Mouse (Mus musculus) kidney, postnatal 0 days (tissue): ENCODE data around the gene Jsrp1. TPM values are rescaled to one million over a fixed set of nuclear protein-coding genes. Genes with fewer than 3 reads are reported as not detected.

ENCODE experiments used
- ATAC-seq: fragments of 200-750 bp; cut with Nextera tagmentation; replicated peaks from 2 replicates; pipeline ENCODE4 v1.8.0; 2017; ENCODE audit warnings: low read depth, moderate number of reproducible peaks, moderate TSS enrichment, moderate library complexity; ENCODE audit not compliant: low FRiP score
- DNase-seq: peaks from one replicate; pipeline ENCODE4 v3.0.0-alpha.2; 2016; ENCODE audit warnings: low spot score
- H3K27ac ChIP-seq: fragments of 300-500 bp; sonication (generic); 2 replicates; pipeline ENCODE4 v1.5.1; 2014; ENCODE audit warnings: mild to moderate bottlenecking
- H3K27me3 ChIP-seq: fragments of 300-500 bp; sonication (generic); 2 replicates; pipeline ENCODE4 v1.6.1; 2014; ENCODE audit warnings: low read length, mixed read lengths; ENCODE audit not compliant: insufficient read depth
- H3K36me3 ChIP-seq: fragments of 300-500 bp; sonication (generic); 2 replicates; pipeline ENCODE4 v1.6.1; 2014; ENCODE audit warnings: low read length, mixed read lengths; ENCODE audit not compliant: insufficient read depth
- H3K4me1 ChIP-seq: fragments of 300-500 bp; sonication (generic); replicated peaks from 2 replicates; pipeline ENCODE4 v1.6.1; 2014; ENCODE audit warnings: antibody characterized with exemption, low read length, mixed read lengths; ENCODE audit not compliant: insufficient read depth
- H3K4me2 ChIP-seq: fragments of 300-500 bp; sonication (generic); 2 replicates; pipeline ENCODE4 v1.6.1; 2014; ENCODE audit warnings: mild to moderate bottlenecking, low read length, moderate library complexity, mixed read lengths
- H3K4me3 ChIP-seq: fragments of 300-500 bp; sonication (generic); replicated peaks from 2 replicates; pipeline ENCODE4 v1.5.1; 2014; ENCODE audit warnings: low read depth, low read length
- H3K9ac ChIP-seq: fragments of 300-500 bp; sonication (generic); 2 replicates; pipeline ENCODE4 v1.6.1; 2014; ENCODE audit warnings: low read depth, low read length
- H3K9me3 ChIP-seq: fragments of 300-500 bp; sonication (generic); replicated peaks from 2 replicates; pipeline ENCODE4 v1.6.1; 2016; ENCODE audit warnings: low read length, inconsistent platforms, mixed read lengths
- CTCF ChIP-seq: IDR thresholded peaks from 2 replicates; pipeline ENCODE4 v1.5.1; 2016; ENCODE audit warnings: antibody characterized with exemption, low read depth, mild to moderate bottlenecking, moderate library complexity
- WGBS: fragments of 180-500 bp; shearing (Covaris S2); extraction: QIAGEN DNeasy Blood & Tissue Kit; methylation state at CpG from one replicate; pipeline ENCODE4 v1.1.7; 2014; 5-methylcytosine and 5-hydroxymethylcytosine counted together
- polyA plus RNA-seq: library from polyadenylated mRNA; unstranded; fragments of >200 nt; fragmentation: Nextera tagmentation; extraction: Ambion mirVana; gene quantifications from 2 replicates; pipeline ENCODE4 v1.2.1, GENCODE M21; 2015

Gene Jsrp1
- polyA plus RNA-seq, 1 experiment from 2014 or later = 4.6 TPM

- H3K36me3 ChIP-seq = peaks cover 35% of the 10 kb centered on the region
- peak; percentile 72 for ATAC-seq
- peak overlapping the region; percentile 92 for H3K4me2 ChIP-seq
- 2% methylated on average over 57 of the region's 59 CpGs for WGBS
- DNase-seq = peak; percentile 84
- H3K27ac ChIP-seq = peak overlapping the region; percentile 98
- H3K4me1 ChIP-seq = peaks cover 5% of the 10 kb centered on the region
- H3K9ac ChIP-seq = peak overlapping the region; percentile 97
- no peak for TF ChIP-seq CTCF
- no peaks in the 10 kb centered on the region for H3K9me3 ChIP-seq
- H3K4me3 ChIP-seq = peak overlapping the region; percentile 89
- H3K27me3 ChIP-seq = no peaks in the 10 kb centered on the region
Measured at GRCm38 (mm10) chr10:80797186-80798149, 15.8 kb downstream of the Jsrp1 start.

GRCm38 (mm10) chr10:80796307-80796848, 16.9 kb downstream of the Jsrp1 start:
- H3K27ac ChIP-seq = no peak overlapping the region
- WGBS = 79% methylated on average over 9 of the region's 9 CpGs
- H3K4me1 ChIP-seq = peaks cover 5% of the 10 kb centered on the region
- H3K36me3 ChIP-seq = peaks cover 40% of the 10 kb centered on the region
- no peaks in the 10 kb centered on the region for H3K9me3 ChIP-seq
- peak overlapping the region; percentile 92; the same call in 1 of the 2 replicates for H3K4me2 ChIP-seq
- no peaks in the 10 kb centered on the region for H3K27me3 ChIP-seq
- no peak overlapping the region for H3K4me3 ChIP-seq
- H3K9ac ChIP-seq = peak overlapping the region; percentile 97
- DNase-seq (no peak), ATAC-seq (no peak)
- no peak for TF ChIP-seq CTCF

GRCm38 (mm10) chr10:80794750-80795149, 18.5 kb downstream of the Jsrp1 start:
- H3K36me3 ChIP-seq = peaks cover 52% of the 10 kb centered on the region

GRCm38 (mm10) chr10:80793803-80794202, 19.5 kb downstream of the Jsrp1 start:
- no peak for TF ChIP-seq CTCF
- WGBS = 89% methylated on average over 4 of the region's 4 CpGs
- H3K9ac ChIP-seq = no peak overlapping the region
- H3K27ac ChIP-seq = no peak overlapping the region
- H3K36me3 ChIP-seq = peaks cover 60% of the 10 kb centered on the region
- no peak overlapping the region for H3K4me3 ChIP-seq
- H3K9me3 ChIP-seq = no peaks in the 10 kb centered on the region
- H3K4me1 ChIP-seq = peaks cover 5% of the 10 kb centered on the region; the same call in 1 of the 2 replicates
- no peaks in the 10 kb centered on the region for H3K27me3 ChIP-seq
- DNase-seq = no peak
- H3K4me2 ChIP-seq = no peak overlapping the region
- ATAC-seq = no peak

More at GRCm38 (mm10) chr10:80794750-80795149, 18.5 kb downstream of the Jsrp1 start:
- no peak for ATAC-seq
- Histone ChIP-seq H3K9me3 (no peaks in the 10 kb centered on the region), H3K27ac (no peak overlapping the region), H3K9ac (no peak overlapping the region), H3K4me1 (peaks cover 5% of the 10 kb centered on the region), H3K4me2 (no peak overlapping the region), H3K4me3 (no peak overlapping the region), H3K27me3 (no peaks in the 10 kb centered on the region)
- no peak for TF ChIP-seq CTCF
- DNase-seq = no peak
- 90% methylated on average over 8 of the region's 8 CpGs for WGBS

- no peaks in the 10 kb centered on the region for H3K27me3 ChIP-seq
- no peak overlapping the region for H3K4me3 ChIP-seq
- H3K9ac ChIP-seq = no peak overlapping the region
- DNase-seq (no peak), ATAC-seq (no peak)
- H3K27ac ChIP-seq = no peak overlapping the region
- peaks cover 66% of the 10 kb centered on the region for H3K36me3 ChIP-seq
- H3K4me1 ChIP-seq = peaks cover 5% of the 10 kb centered on the region; the same call in 1 of the 2 replicates
- no peak for TF ChIP-seq CTCF
- 90% methylated on average over 13 of the region's 13 CpGs for WGBS
- no peak overlapping the region for H3K4me2 ChIP-seq
- H3K9me3 ChIP-seq = no peaks in the 10 kb centered on the region
Measured at GRCm38 (mm10) chr10:80793033-80793784, 20.1 kb downstream of the Jsrp1 start.
